Mouse (Mus musculus) embryonic fibroblast, embryonic 13.5 days (primary cell): ENCODE results near the gene Mtch2.

ENCODE experiments used
- CTCF ChIP-seq: IDR thresholded peaks from 2 replicates; pipeline ENCODE4 v1.5.1; 2011; ENCODE audit warnings: mild to moderate bottlenecking, control low read depth, low read length, moderate library complexity, borderline replicate concordance; ENCODE audit not compliant: insufficient read depth
- POLR2A ChIP-seq: IDR thresholded peaks from 2 replicates; pipeline ENCODE4 v1.6.1; 2011; ENCODE audit warnings: low read depth, mild to moderate bottlenecking, control low read depth, low read length, moderate library complexity

DNA sequence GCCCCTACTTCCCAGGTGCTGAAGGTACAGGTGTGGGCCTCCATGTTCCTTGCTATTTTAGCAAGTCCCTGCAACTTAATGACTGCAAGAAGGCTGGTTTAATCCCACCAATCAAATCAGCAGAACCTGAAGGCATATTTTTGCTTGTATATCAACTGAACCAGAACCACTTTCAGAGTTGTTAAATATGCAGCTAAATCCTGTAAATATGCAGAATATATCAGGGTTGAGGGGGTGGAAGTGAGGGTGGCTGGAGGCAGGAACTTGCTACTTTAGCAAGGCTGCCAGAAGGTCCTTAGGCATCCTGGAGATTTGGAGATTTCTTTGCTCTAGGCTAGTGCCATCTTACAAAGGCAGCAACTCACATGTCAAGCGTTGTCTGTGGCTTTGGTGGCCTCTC, 68.6 kb downstream of the Mtch2 start:
- TF ChIP-seq CTCF (no peak), POLR2A (no peak)
